Mouse (Mus musculus): ENCODE measurements around the gene Agbl4.
A peak's percentile ranks its signal among the peaks of the same experiment; 100 is the strongest.

Agbl4 gene

GRCm38 (mm10) chr4:111580239-111580638 lies 1182.8 kb downstream of the Agbl4 start:
- no peak for DNase-seq (ENCODE audit: low spot score in 2 of 2)

GRCm38 (mm10) chr4:111583562-111584237 lies 1186.2 kb downstream of the Agbl4 start:
- DNase-seq (ENCODE audit: low spot score in 2 of 2) = no peak

- no peak for DNase-seq (ENCODE audit: low spot score in 2 of 2)
These were observed 1186.8 kb downstream of the Agbl4 start for GRCm38 (mm10) chr4:111584286-111584685.

- no peak for DNase-seq (ENCODE audit: low spot score in 2 of 2)
These were observed 1190.8 kb downstream of the Agbl4 start for GRCm38 (mm10) chr4:111588211-111588610.

- DNase-seq (ENCODE audit: low spot score in 2 of 2) = no peak
These were observed 1192.2 kb downstream of the Agbl4 start for GRCm38 (mm10) chr4:111589467-111590170.

- DNase-seq (ENCODE audit: low spot score in 2 of 2) = no peak
These were observed 1197.3 kb downstream of the Agbl4 start for GRCm38 (mm10) chr4:111594655-111595295.

GRCm38 (mm10) chr4:111597249-111597661 lies 1199.8 kb downstream of the Agbl4 start:
- no peak for DNase-seq (ENCODE audit: low spot score in 2 of 2)

GRCm38 (mm10) chr4:111597986-111598385 lies 1200.5 kb downstream of the Agbl4 start:
- no peak for DNase-seq (ENCODE audit: low spot score in 2 of 2)

GRCm38 (mm10) chr4:111603194-111603593 lies 1205.7 kb downstream of the Agbl4 start:
- no peak for DNase-seq (ENCODE audit: low spot score in 2 of 2)

- DNase-seq (ENCODE audit: low spot score in 2 of 2) = no peak
These were observed 1210.5 kb downstream of the Agbl4 start for GRCm38 (mm10) chr4:111607826-111608500.

GRCm38 (mm10) chr4:111621865-111622264 lies 1224.4 kb downstream of the Agbl4 start:
- no peak for DNase-seq (ENCODE audit: low spot score in 2 of 2)

GRCm38 (mm10) chr4:111624914-111625313 lies 1227.5 kb downstream of the Agbl4 start:
- DNase-seq (ENCODE audit: low spot score in 2 of 2) = no peak

- DNase-seq (ENCODE audit: low spot score in 2 of 2) = peak; percentile 37 to 77
These were observed 1228.8 kb downstream of the Agbl4 start for GRCm38 (mm10) chr4:111626118-111626830.

- DNase-seq (ENCODE audit: low spot score in 2 of 2) = no peak
These were observed 1235.2 kb downstream of the Agbl4 start for GRCm38 (mm10) chr4:111632615-111633014.

GRCm38 (mm10) chr4:111635538-111636124 lies 1238.2 kb downstream of the Agbl4 start:
- no peak for DNase-seq (ENCODE audit: low spot score in 2 of 2)

GRCm38 (mm10) chr4:111638948-111639708 lies 1241.7 kb downstream of the Agbl4 start:
- DNase-seq (ENCODE audit: low spot score in 2 of 2) = no peak

- DNase-seq (ENCODE audit: low spot score in 2 of 2) = no peak
These were observed 1247.8 kb downstream of the Agbl4 start for GRCm38 (mm10) chr4:111645117-111645830.

GRCm38 (mm10) chr4:111645831-111646166 lies 1248.3 kb downstream of the Agbl4 start:
- DNase-seq (ENCODE audit: low spot score in 2 of 2) = no peak

- no peak for DNase-seq (ENCODE audit: low spot score in 2 of 2)
These were observed 1256.0 kb downstream of the Agbl4 start for GRCm38 (mm10) chr4:111653451-111653850.

- no peak for DNase-seq (ENCODE audit: low spot score in 2 of 2)
These were observed 1266.3 kb downstream of the Agbl4 start for GRCm38 (mm10) chr4:111663730-111664129.

All from spleen, postnatal 4 days (tissue).